8 mouse cellular contexts compared by ENCODE assay signal in genomic region chr11:98768127-98769006, GRCm38 (mm10). TPM values are rescaled to one million over a fixed set of nuclear protein-coding genes. Genes with fewer than 3 reads are reported as not detected.
DNase-seq lines count a peak whose midpoint lies in the region; ATAC-seq and TF ChIP-seq lines count a peak whose summit lies in the region.

No protein-coding gene starts in this region.

- ATAC-seq in cerebellum, adult (ENCODE audit: insufficient number of reproducible peaks, low FRiP score, low TSS enrichment): no peak
- no peak for ATAC-seq in hindbrain, embryonic 11.5 days (ENCODE audit: low FRiP score)
- peak; percentile 75 for ATAC-seq in liver, embryonic 12.5 days

- H3K36me3 ChIP-seq in E14TG2a.4 (ENCODE audit: insufficient read depth, low read length): peaks cover 49% of the 10 kb centered on the region
- H3K36me3 ChIP-seq in forebrain, embryonic 10.5 days (replicated peaks): peaks cover 64% of the 10 kb centered on the region
- no peaks in the 10 kb centered on the region; the same call in 1 of the 2 replicates for H3K36me3 ChIP-seq in hindbrain, embryonic 11.5 days (ENCODE audit: control insufficient read depth, insufficient read depth, low read length)
- H3K36me3 ChIP-seq in liver, embryonic 12.5 days: peaks cover 50% of the 10 kb centered on the region

- peak overlapping the region; percentile 80 for H3K27ac ChIP-seq in forebrain, embryonic 10.5 days
- peak overlapping the region; percentile 67 for H3K27ac ChIP-seq in hindbrain, embryonic 11.5 days (ENCODE audit: low read depth, low read length)
- peak overlapping the region; percentile 94 for H3K27ac ChIP-seq in liver, embryonic 12.5 days

- H3K9ac ChIP-seq in hindbrain, embryonic 11.5 days (ENCODE audit: low read depth, low read length): peak overlapping the region; percentile 28; the same call in 1 of the 2 replicates
- peak overlapping the region; percentile 78 for H3K9ac ChIP-seq in liver, embryonic 12.5 days

- TF ChIP-seq CTCF in E14TG2a.4 (conservative IDR thresholded peaks at IDR 0.05; ENCODE audit: low read length): no peak

- peak overlapping the region; percentile 45 for H3K4me3 ChIP-seq in E14TG2a.4 (replicated peaks; ENCODE audit: low read length)
- peak overlapping the region; percentile 42 for H3K4me3 ChIP-seq in forebrain, embryonic 10.5 days
- H3K4me3 ChIP-seq in hindbrain, embryonic 11.5 days (ENCODE audit: low read depth, low read length): peak overlapping the region; percentile 2; the same call in 1 of the 2 replicates
- peak overlapping the region; percentile 60 for H3K4me3 ChIP-seq in liver, embryonic 12.5 days

- H3K4me1 ChIP-seq in E14TG2a.4 (replicated peaks; ENCODE audit: low read depth, low read length): peaks cover 88% of the 10 kb centered on the region
- H3K4me1 ChIP-seq in forebrain, embryonic 10.5 days: peaks cover 56% of the 10 kb centered on the region
- H3K4me1 ChIP-seq in hindbrain, embryonic 11.5 days (replicated peaks; ENCODE audit: control insufficient read depth, insufficient read depth, low read length): peaks cover 8% of the 10 kb centered on the region
- peaks cover 96% of the 10 kb centered on the region for H3K4me1 ChIP-seq in liver, embryonic 12.5 days

- no peaks in the 10 kb centered on the region for H3K9me3 ChIP-seq in E14TG2a.4 (ENCODE audit: low read length)
- no peaks in the 10 kb centered on the region for H3K9me3 ChIP-seq in forebrain, embryonic 10.5 days
- no peaks in the 10 kb centered on the region for H3K9me3 ChIP-seq in hindbrain, embryonic 11.5 days (ENCODE audit: control insufficient read depth, low read length)
- H3K9me3 ChIP-seq in liver, embryonic 12.5 days (replicated peaks): no peaks in the 10 kb centered on the region

- 35% methylated on average over 39 of the region's 39 CpGs for WGBS in forebrain, embryonic 10.5 days
- WGBS in hindbrain, embryonic 11.5 days: 28% methylated on average over 33 of the region's 39 CpGs
- WGBS in liver, embryonic 12.5 days (ENCODE audit: insufficient replicate concordance): 10% methylated on average over 39 of the region's 39 CpGs

- peaks cover 18% of the 10 kb centered on the region for H3K27me3 ChIP-seq in E14TG2a.4 (ENCODE audit: insufficient read depth, low read length)
- no peaks in the 10 kb centered on the region for H3K27me3 ChIP-seq in forebrain, embryonic 10.5 days (ENCODE audit: poor library complexity, severe bottlenecking)
- H3K27me3 ChIP-seq in hindbrain, embryonic 11.5 days (ENCODE audit: control insufficient read depth, insufficient read depth, low read length): no peaks in the 10 kb centered on the region
- no peaks in the 10 kb centered on the region for H3K27me3 ChIP-seq in liver, embryonic 12.5 days (replicated peaks)

- DNase-seq in cerebellum, adult 11-12 months: peak; percentile 64
- no peak for DNase-seq in forebrain, embryonic 10.5 days (ENCODE audit: extremely low spot score, low spot score)
- peak; percentile 44 for DNase-seq in hindbrain, embryonic 11.5 days (ENCODE audit: low spot score)
- peak; percentile 70 for DNase-seq in retina, postnatal 1 day
- no peak for DNase-seq in urinary bladder, postnatal 25 days (ENCODE audit: low spot score)

- H3K4me2 ChIP-seq in hindbrain, embryonic 11.5 days (replicated peaks; ENCODE audit: low read depth, low read length): peak overlapping the region; percentile 25
- H3K4me2 ChIP-seq in liver, embryonic 12.5 days: peak overlapping the region; percentile 78

RNA-seq across cellular contexts. Expression of gene Nr1d1, which starts 6.8 kb away (rescaled TPM):
- polyA plus RNA-seq in forebrain, embryonic 10.5 days (2016; fragmentation: Nextera tagmentation; extraction: Ambion mirVana): 1.5 TPM in 2 replicates
- 0.92 and 1.4 TPM in 2 replicates for polyA plus RNA-seq in hindbrain, embryonic 11.5 days (2014; fragmentation: Nextera tagmentation; extraction: Ambion mirVana)
- polyA plus RNA-seq in liver, embryonic 12.5 days (2016; fragmentation: Nextera tagmentation; extraction: Ambion mirVana): 1.3 and 1.4 TPM in 2 replicates

RNA-seq across cellular contexts. Expression of gene Msl1, which starts 26.9 kb away (rescaled TPM):
- 22.9 and 24.1 TPM in 2 replicates for polyA plus RNA-seq in forebrain, embryonic 10.5 days (2016; fragmentation: Nextera tagmentation; extraction: Ambion mirVana)
- polyA plus RNA-seq in hindbrain, embryonic 11.5 days (2014; fragmentation: Nextera tagmentation; extraction: Ambion mirVana): 25.0 and 28.0 TPM in 2 replicates
- 11.5 and 11.7 TPM in 2 replicates for polyA plus RNA-seq in liver, embryonic 12.5 days (2016; fragmentation: Nextera tagmentation; extraction: Ambion mirVana)

RNA-seq across cellular contexts. Expression of gene Thra, which starts 27.9 kb away (rescaled TPM):
- polyA plus RNA-seq in forebrain, embryonic 10.5 days (2016; fragmentation: Nextera tagmentation; extraction: Ambion mirVana): 9.5 and 10.9 TPM in 2 replicates
- 34.7 and 41.4 TPM in 2 replicates for polyA plus RNA-seq in hindbrain, embryonic 11.5 days (2014; fragmentation: Nextera tagmentation; extraction: Ambion mirVana)
- polyA plus RNA-seq in liver, embryonic 12.5 days (2016; fragmentation: Nextera tagmentation; extraction: Ambion mirVana): 13.0 and 13.3 TPM in 2 replicates

RNA-seq across cellular contexts. Expression of gene Casc3, which starts 36.3 kb away (rescaled TPM):
- polyA plus RNA-seq in forebrain, embryonic 10.5 days (2016; fragmentation: Nextera tagmentation; extraction: Ambion mirVana): 45.7 and 49.7 TPM in 2 replicates
- polyA plus RNA-seq in hindbrain, embryonic 11.5 days (2014; fragmentation: Nextera tagmentation; extraction: Ambion mirVana): 44.6 and 49.6 TPM in 2 replicates
- 26.4 and 29.7 TPM in 2 replicates for polyA plus RNA-seq in liver, embryonic 12.5 days (2016; fragmentation: Nextera tagmentation; extraction: Ambion mirVana)

RNA-seq across cellular contexts. Expression of gene Med24, which starts 39.1 kb away (rescaled TPM):
- 69.7 and 77.3 TPM in 2 replicates for polyA plus RNA-seq in forebrain, embryonic 10.5 days (2016; fragmentation: Nextera tagmentation; extraction: Ambion mirVana)
- polyA plus RNA-seq in hindbrain, embryonic 11.5 days (2014; fragmentation: Nextera tagmentation; extraction: Ambion mirVana): 47.3 and 60.8 TPM in 2 replicates
- polyA plus RNA-seq in liver, embryonic 12.5 days (2016; fragmentation: Nextera tagmentation; extraction: Ambion mirVana): 42.0 and 43.7 TPM in 2 replicates

Comparison
In these comparisons a context has a peak if more than half of its experiments do, and no peak if none do; other contexts are left out.
1. DNase-seq: peak in cerebellum, adult 11-12 months (single experiment), hindbrain, embryonic 11.5 days (single experiment) and retina, postnatal 1 day (single experiment); none in forebrain, embryonic 10.5 days (single experiment) and urinary bladder, postnatal 25 days (single experiment).
2. H3K4me3 ChIP-seq: peak in every context shown above with its lines; median percentile 60 in liver, embryonic 12.5 days; 45 in E14TG2a.4; 42 in forebrain, embryonic 10.5 days; 2 in hindbrain, embryonic 11.5 days.
3. Peak in every context shown above with its lines, with median percentiles within 50 percentile points of each other: H3K27ac ChIP-seq.